Mouse (Mus musculus): Measurements from ENCODE around the gene Exoc3l2.
A peak's percentile ranks its signal among the peaks of the same experiment; 100 is the strongest.

DNA sequence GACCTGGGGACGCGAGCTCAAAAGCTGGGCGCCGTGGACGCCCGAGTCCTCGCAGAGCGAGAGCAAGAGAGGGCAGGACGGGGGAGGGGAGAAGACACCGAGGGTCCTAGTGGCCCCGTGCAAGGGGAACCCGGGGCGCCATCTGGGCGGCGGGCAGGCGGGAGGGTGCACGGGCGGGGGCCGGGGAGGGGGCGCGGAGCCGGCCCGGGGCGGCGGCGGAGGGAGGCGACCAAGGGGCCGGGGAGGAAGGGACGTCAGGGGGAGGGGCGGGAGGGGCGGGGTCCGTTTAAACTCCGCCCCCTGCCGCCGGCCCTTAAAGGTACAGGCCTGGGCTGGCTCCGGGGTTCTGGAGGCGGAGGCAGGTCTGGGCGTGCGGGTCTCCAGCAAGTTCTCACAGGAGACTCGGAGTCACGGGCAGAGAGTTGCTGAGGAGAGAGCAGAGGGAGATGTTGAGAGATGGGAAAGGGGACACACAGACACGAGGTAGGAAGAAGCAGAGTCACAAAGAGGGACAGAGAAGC, 4.5 kb upstream of the Exoc3l2 start, which contains the start of gene Mark4:
- TF ChIP-seq POLR2A (IDR thresholded peaks at IDR 0.05; ENCODE audit: low read depth, low read length) = peak; percentile 97
- TF ChIP-seq CTCF (IDR thresholded peaks at IDR 0.05; ENCODE audit: borderline replicate concordance, insufficient read depth, low read length) = no peak
